Mouse (Mus musculus): ENCODE data around the gene Eef1akmt2. TPM values are rescaled to one million over a fixed set of nuclear protein-coding genes. Genes with fewer than 3 reads are reported as not detected.
A peak's percentile ranks its signal among the peaks of the same experiment; 100 is the strongest.

Eef1akmt2 gene
- polyA plus RNA-seq, 1 experiment from 2014 or later = 76.6 TPM

DNA sequence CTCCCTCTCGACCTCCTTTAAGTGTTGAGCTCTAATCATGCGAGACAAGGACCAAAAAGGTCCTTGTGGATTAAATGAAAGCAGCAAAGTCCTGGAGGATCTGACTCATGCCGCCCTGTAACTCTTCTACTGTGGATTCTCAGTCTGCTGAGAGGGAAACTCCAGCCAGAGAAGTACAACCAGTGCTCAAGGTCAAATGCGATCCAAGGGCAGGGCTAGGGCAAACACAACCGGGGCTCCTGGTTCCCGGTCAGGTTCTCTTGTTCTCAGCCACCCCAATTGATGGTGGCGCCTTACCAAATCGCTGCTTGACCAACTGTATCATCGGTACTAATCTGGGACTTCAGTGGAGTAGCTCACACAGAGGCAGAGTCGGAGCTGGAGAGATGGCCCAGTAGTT lies 51.6 kb downstream of the Eef1akmt2 start:
- no peak overlapping the region for H3K9ac ChIP-seq (ENCODE audit: low read depth, low read length)
- DNase-seq (ENCODE audit: low spot score) (no peak), ATAC-seq (replicated peaks; ENCODE audit: low FRiP score, low read depth) (no peak)
- H3K27ac ChIP-seq = peak overlapping the region; percentile 68
- H3K4me2 ChIP-seq (ENCODE audit: low read length) = no peak overlapping the region
- no peaks in the 10 kb centered on the region for H3K9me3 ChIP-seq (replicated peaks; ENCODE audit: low read length)
- no peak overlapping the region for H3K4me3 ChIP-seq (replicated peaks; ENCODE audit: low read depth, low read length)
- 64% methylated on average over 10 of the region's 10 CpGs for WGBS
- 0 out of 2 replicates have a peak, but pooled peaks cover 2% of the 10 kb centered on the region for H3K36me3 ChIP-seq (ENCODE audit: insufficient read depth, low read length)
- no peaks in the 10 kb centered on the region for H3K27me3 ChIP-seq (ENCODE audit: insufficient read depth, low read length)
- H3K4me1 ChIP-seq (replicated peaks; ENCODE audit: insufficient read depth, low read length) = peaks cover 35% of the 10 kb centered on the region
- TF ChIP-seq CTCF (IDR thresholded peaks at IDR 0.05; ENCODE audit: low read depth) = no peak

DNA sequence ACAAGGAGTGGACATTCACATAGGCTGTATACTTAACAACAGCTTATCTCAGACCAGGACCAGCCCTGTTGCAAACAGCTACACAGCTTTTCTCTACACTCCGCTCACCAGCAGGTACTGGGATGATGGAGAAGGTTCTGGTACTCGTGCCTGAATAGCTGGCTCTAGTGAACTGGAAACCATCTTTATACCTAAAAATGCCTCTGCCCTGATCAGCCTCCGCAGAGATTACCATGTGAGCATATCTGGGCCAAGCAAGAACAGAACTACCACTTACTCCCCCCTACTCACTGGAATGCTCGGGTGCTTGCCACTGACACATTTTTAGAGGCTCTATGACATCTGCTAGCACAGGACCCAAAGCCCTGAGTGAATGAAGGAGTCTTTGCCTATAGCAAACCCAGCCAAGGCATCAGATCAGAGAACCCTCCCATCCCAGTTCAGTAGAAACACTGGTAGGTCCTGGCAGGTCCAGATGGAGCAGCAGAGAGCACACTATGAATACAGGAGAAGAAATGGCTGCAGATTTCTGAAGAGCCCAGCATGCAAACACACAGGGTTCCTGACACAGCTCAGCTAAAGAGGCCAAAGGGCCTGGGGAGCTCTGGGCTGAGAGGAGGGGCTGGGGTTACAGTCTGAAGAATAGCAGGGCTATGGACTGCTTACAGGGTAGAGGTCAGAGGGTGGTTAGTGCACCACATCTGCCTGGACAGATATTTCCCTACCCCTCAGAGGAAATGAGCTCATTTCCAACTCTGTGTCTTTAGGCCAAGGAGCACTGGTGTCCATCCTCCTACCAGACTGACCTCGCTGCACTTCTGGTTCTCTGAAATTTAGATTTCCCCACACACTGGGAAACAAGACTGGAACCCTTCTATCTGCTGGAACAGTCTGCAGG lies 53.1 kb downstream of the Eef1akmt2 start:
- Histone ChIP-seq H3K9me3 (replicated peaks; ENCODE audit: low read length) (no peaks in the 10 kb centered on the region), H3K4me1 (replicated peaks; ENCODE audit: insufficient read depth, low read length) (peaks cover 33% of the 10 kb centered on the region), H3K4me2 (ENCODE audit: low read length) (no peak overlapping the region), H3K27ac (peak overlapping the region; percentile 68; the same call in 1 of the 2 replicates), H3K9ac (ENCODE audit: low read depth, low read length) (no peak overlapping the region), H3K4me3 (replicated peaks; ENCODE audit: low read depth, low read length) (no peak overlapping the region), H3K27me3 (ENCODE audit: insufficient read depth, low read length) (no peaks in the 10 kb centered on the region), H3K36me3 (ENCODE audit: insufficient read depth, low read length) (0 out of 2 replicates have a peak, but pooled peaks cover 2% of the 10 kb centered on the region)
- 73% methylated on average over 5 of the region's 5 CpGs for WGBS
- no peak for ATAC-seq (replicated peaks; ENCODE audit: low FRiP score, low read depth)
- peak; percentile 33; the same call in 1 of the 2 replicates for TF ChIP-seq CTCF (IDR thresholded peaks at IDR 0.05; ENCODE audit: low read depth)
- DNase-seq (ENCODE audit: low spot score) = peak; percentile 31

DNA sequence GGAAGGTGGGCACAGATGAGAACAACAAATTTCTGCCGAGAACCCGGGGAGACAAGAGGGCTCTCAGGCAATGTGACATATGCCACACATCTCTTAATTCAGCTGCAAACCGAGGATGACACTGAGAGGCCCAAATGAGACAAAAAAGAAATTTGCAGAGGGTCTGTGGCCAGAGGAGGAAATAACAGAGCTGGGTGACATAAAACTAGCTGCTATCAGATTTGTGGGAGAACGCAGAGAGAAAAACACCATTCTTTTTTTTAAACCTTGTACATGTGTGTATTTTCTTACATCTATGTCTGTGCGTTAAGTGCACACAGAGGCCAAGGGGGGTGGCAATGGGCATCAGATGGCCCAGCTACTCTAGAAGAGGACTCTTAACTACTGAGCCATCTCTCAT lies 57.3 kb downstream of the Eef1akmt2 start:
- no peak for DNase-seq (ENCODE audit: low spot score)
- H3K9me3 ChIP-seq (replicated peaks; ENCODE audit: low read length) = no peaks in the 10 kb centered on the region
- no peak for ATAC-seq (replicated peaks; ENCODE audit: low FRiP score, low read depth)
- no peak overlapping the region for H3K27ac ChIP-seq
- no peak overlapping the region for H3K9ac ChIP-seq (ENCODE audit: low read depth, low read length)
- no peak overlapping the region for H3K4me2 ChIP-seq (ENCODE audit: low read length)
- H3K36me3 ChIP-seq (ENCODE audit: insufficient read depth, low read length) = no peaks in the 10 kb centered on the region
- WGBS = 88% methylated on average over 5 of the region's 5 CpGs
- no peak for TF ChIP-seq CTCF (IDR thresholded peaks at IDR 0.05; ENCODE audit: low read depth)
- H3K27me3 ChIP-seq (ENCODE audit: insufficient read depth, low read length) = no peaks in the 10 kb centered on the region
- H3K4me3 ChIP-seq (replicated peaks; ENCODE audit: low read depth, low read length) = no peak overlapping the region
- peaks cover 17% of the 10 kb centered on the region; the same call in 1 of the 2 replicates for H3K4me1 ChIP-seq (replicated peaks; ENCODE audit: insufficient read depth, low read length)

DNA sequence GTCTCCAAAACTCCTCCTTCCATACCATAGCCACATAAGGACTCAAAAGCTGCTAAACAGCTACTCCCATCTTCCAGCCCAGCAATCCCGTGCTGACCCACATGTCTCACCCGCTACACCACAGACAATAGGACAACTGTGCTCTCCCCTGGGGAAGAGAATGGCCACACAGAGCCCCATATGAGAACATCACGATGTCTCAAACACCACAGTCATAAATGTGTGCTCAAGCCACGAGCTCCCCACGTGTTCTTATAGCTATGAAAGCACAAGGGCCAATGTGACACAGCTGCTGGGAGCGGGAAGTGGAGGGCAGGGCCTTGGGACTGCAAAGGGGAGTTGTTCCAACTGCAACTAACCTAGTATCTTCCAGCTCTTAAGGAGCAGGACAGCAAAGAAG lies 59.0 kb downstream of the Eef1akmt2 start:
- H3K9ac ChIP-seq (ENCODE audit: low read depth, low read length) = no peak overlapping the region
- H3K9me3 ChIP-seq (replicated peaks; ENCODE audit: low read length) = no peaks in the 10 kb centered on the region

DNA sequence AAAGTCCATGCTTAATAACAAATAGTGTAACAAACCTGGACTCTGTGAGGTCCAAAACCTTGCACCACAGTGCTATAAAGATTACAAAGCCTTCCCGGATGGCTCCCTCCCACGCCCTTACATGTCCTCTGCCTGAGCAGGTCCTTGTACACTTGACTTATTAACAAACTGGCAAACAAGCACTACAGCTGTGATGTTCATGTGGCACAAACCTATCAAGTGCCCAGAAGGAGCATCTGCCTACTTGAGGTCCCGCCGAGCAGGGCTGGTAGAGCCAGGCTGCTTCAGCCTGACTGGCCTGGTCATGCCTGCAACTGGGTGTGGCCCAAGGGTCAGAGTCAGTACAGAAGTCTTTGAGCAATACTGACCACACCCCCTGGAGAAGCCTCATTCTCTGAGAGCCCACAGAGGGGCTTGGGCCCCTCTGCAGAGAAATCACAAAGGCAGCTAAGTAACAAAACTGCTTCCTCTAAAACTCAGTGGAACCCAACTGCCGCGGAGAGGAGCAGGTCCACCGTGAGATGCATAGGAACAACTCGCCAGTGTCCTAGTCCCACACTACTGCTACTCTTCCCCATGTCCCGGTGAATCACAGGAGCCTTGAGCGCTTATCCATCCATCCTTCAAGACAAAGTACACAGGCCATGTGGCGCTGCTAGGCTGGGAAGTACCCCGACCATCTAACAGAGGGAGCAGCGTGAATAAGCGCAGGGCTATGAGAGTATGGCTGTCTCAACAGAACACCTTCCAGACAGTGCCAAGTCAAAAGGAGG lies 61.8 kb downstream of the Eef1akmt2 start:
- ATAC-seq (replicated peaks; ENCODE audit: low FRiP score, low read depth) (no peak), DNase-seq (ENCODE audit: low spot score) (no peak)
- H3K27ac ChIP-seq = no peak overlapping the region
- no peak overlapping the region for H3K9ac ChIP-seq (ENCODE audit: low read depth, low read length)
- no peaks in the 10 kb centered on the region for H3K27me3 ChIP-seq (ENCODE audit: insufficient read depth, low read length)
- peaks cover 24% of the 10 kb centered on the region; the same call in 1 of the 2 replicates for H3K4me1 ChIP-seq (replicated peaks; ENCODE audit: insufficient read depth, low read length)
- H3K4me3 ChIP-seq (replicated peaks; ENCODE audit: low read depth, low read length) = no peak overlapping the region
- no peaks in the 10 kb centered on the region for H3K36me3 ChIP-seq (ENCODE audit: insufficient read depth, low read length)
- no peak overlapping the region for H3K4me2 ChIP-seq (ENCODE audit: low read length)
- no peak for TF ChIP-seq CTCF (IDR thresholded peaks at IDR 0.05; ENCODE audit: low read depth)
- no peaks in the 10 kb centered on the region for H3K9me3 ChIP-seq (replicated peaks; ENCODE audit: low read length)
- WGBS = 84% methylated on average over 14 of the region's 14 CpGs

More for the DNA sequence above, 59.0 kb downstream of the Eef1akmt2 start:
- TF ChIP-seq CTCF (IDR thresholded peaks at IDR 0.05; ENCODE audit: low read depth) = no peak
- no peak for ATAC-seq (replicated peaks; ENCODE audit: low FRiP score, low read depth)
- peak; percentile 61 for DNase-seq (ENCODE audit: low spot score)
- 44% methylated on average over 6 of the region's 6 CpGs for WGBS
- H3K36me3 ChIP-seq (ENCODE audit: insufficient read depth, low read length) = no peaks in the 10 kb centered on the region
- H3K4me1 ChIP-seq (replicated peaks; ENCODE audit: insufficient read depth, low read length) = 0 out of 2 replicates have a peak, but pooled peaks cover 12% of the 10 kb centered on the region
- no peak overlapping the region for H3K4me2 ChIP-seq (ENCODE audit: low read length)
- no peak overlapping the region for H3K27ac ChIP-seq
- H3K4me3 ChIP-seq (replicated peaks; ENCODE audit: low read depth, low read length) = no peak overlapping the region
- no peaks in the 10 kb centered on the region for H3K27me3 ChIP-seq (ENCODE audit: insufficient read depth, low read length)

DNA sequence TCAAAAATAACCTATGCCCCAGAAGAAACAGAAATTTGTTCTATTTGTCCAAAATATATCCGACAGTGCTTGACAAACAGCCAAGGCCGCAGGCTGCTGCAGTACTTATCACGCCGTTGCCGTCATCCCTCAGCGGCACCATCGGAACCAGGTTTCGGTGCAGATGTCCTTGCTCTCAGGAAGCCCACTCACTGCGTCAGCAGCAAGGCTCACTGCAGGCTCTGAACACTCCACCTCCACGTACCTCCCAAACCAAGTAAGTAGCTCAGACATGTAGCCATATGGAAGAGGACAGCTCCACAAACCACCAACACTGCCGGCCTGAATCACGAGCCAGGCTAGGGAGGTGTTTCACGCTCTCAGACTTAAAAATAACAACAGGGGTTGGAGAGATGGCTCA lies 63.6 kb downstream of the Eef1akmt2 start:
- H3K36me3 ChIP-seq (ENCODE audit: insufficient read depth, low read length) = no peaks in the 10 kb centered on the region
- H3K4me3 ChIP-seq (replicated peaks; ENCODE audit: low read depth, low read length) = no peak overlapping the region
- no peak overlapping the region for H3K27ac ChIP-seq
- ATAC-seq (replicated peaks; ENCODE audit: low FRiP score, low read depth) (no peak), DNase-seq (ENCODE audit: low spot score) (no peak)
- no peaks in the 10 kb centered on the region for H3K27me3 ChIP-seq (ENCODE audit: insufficient read depth, low read length)
- no peaks in the 10 kb centered on the region for H3K9me3 ChIP-seq (replicated peaks; ENCODE audit: low read length)
- peaks cover 31% of the 10 kb centered on the region; the same call in 1 of the 2 replicates for H3K4me1 ChIP-seq (replicated peaks; ENCODE audit: insufficient read depth, low read length)
- no peak overlapping the region for H3K4me2 ChIP-seq (ENCODE audit: low read length)
- 90% methylated on average over 13 of the region's 13 CpGs for WGBS
- no peak for TF ChIP-seq CTCF (IDR thresholded peaks at IDR 0.05; ENCODE audit: low read depth)
- no peak overlapping the region for H3K9ac ChIP-seq (ENCODE audit: low read depth, low read length)
